Mouse (Mus musculus) 3T3-L1 (cell line): Measurements from ENCODE around the gene Pex26.

Experiments
- DNase-seq: peaks from one replicate; pipeline ENCODE4 v3.0.0-alpha.2; 2015; ENCODE audit warnings: low read depth, low spot score

Pex26 gene

DNA sequence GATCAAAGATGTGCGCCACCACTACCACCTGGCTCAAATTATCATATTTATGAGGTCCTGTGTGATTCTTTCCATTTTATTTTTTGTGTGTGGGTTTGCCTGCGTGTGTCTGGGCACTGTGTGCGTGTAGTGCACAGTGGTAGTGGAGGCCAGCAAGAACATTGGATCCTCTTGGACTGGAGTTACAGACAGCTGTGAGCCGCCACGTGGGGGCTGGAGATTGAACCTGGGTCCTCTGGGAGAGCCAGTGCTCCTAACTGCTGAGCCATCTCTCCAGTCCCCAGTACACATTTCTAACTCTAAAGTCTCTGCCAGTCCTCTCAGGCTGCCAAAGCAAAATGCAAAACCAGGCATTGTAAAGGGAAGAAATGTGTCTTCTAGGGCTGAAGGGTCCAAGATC lies 23.0 kb downstream of the Pex26 start:
- DNase-seq: no peak

DNA sequence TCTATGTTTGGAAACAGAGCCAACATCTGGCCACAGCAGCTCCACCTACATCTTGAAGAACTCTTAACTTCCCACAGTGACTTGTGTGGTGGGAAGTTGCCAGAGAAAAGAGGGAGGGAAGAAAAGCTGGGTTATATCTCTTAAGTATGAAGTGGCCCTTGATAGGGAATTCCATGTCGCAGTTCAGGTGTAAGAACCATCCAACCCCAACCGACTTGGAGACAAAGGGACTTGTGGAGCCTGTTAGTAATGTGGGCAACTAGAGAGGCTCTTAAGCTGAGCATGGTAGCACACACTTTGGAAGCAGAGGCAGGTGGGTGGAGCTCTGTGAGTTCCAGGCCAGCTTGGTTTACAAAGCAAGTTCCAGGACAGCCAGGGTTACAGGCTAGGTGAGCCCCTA lies 26.1 kb downstream of the Pex26 start:
- no peak for DNase-seq

DNA sequence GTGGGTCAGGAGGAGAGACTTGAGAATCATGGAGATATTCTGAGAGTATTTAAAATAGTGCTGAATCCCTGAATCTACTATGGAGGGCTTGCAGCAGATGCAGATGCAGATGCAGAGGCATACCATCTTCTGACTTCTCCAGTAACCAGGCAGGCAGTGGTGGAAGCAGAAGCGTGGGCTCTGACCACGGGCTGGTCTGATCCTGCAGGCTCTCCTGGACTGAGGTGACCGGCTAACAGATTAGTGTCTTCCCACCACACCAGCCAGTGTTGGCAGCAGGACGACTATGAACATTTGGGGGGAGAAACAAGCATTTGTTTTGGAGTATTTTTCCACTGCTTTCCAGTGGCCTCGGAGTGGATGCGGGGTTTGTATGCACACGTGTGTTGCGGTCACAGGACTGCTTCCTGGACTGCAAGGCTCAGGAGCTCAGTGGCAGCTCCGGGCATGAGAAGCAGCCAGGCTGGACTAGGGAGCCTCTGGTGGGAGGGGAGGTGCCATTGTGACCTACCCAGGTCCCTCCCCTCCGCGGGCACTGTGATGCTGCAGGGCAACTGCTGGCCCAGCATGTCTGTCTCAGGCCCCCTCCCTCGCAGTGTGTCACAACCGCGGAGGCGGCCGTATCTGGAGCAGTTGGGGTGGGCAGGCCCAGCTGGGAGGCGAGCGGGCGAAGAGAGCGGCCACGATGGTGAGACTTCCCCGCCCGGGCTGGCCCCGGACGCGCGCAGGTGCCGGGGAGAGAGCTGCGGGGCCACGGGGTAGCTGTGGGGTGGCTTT lies 26.9 kb downstream of the Pex26 start, which contains the start of gene Tuba8:
Gene Tuba8, plus strand, starts transcription at position 548 of the 777 bp plus-strand sequence.
- DNase-seq: no peak

DNA sequence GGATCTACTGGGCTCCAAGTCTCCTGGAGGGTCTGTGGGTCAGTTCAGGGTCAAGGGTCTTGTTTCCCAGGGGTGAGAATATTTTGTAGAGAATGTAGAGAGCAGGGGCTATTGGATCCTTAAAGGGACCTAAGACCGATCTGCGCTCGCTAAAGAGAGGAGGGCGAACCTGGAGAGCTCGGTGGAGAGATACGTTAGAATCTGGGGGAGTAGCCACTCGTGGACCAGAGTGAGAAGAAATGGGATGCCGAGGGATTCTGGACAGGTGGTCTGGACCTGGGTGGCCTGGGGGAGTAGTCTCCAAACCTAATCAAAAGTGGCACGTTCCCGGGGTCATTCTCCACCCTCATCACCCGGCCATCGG lies 27.4 kb downstream of the Pex26 start:
- no peak for DNase-seq

DNA sequence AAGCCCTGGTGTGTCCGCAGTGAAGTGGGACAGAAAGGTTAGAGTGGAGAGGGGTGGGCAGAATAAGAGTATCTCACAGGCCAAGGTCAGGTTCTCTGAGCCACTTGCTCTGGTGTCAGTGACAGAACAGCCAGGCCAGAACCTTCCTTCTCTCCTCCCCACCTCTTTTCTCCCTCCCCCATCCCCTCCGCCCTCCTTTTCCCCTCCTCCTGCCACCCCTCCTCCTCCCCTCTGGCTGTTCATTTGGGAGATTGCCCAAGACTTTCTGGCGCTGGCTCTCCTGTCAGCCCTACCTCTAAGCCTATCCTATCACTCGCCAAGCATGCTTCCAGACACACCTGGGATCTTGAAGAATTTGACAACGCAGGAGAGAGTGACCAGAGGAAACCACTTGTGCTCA lies 28.3 kb downstream of the Pex26 start:
- no peak for DNase-seq

DNA sequence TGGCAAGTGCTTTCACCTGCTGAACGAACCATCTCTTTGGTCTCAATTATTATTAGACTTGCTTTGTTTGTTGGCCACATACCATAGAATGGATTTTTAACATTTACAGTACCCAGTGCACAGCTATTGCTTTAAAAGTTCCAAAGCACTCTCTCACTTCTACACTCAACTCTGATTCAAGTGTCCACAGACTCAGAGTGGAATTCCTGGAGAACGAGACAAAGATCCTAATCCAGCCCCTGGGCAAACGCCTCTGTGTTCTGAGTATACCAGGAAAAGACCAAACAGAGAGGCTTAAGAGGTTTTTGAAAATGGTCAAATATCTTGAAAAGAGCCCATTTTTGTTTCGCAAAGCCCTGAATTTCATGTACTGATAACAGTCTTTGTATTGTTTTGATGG lies 29.5 kb downstream of the Pex26 start:
- DNase-seq: no peak

- DNase-seq: no peak
Observed at GRCm38 (mm10) chr6:121214221-121214620, 30.8 kb downstream of the Pex26 start.

GRCm38 (mm10) chr6:121214667-121215330 lies 31.3 kb downstream of the Pex26 start:
- no peak for DNase-seq

DNA sequence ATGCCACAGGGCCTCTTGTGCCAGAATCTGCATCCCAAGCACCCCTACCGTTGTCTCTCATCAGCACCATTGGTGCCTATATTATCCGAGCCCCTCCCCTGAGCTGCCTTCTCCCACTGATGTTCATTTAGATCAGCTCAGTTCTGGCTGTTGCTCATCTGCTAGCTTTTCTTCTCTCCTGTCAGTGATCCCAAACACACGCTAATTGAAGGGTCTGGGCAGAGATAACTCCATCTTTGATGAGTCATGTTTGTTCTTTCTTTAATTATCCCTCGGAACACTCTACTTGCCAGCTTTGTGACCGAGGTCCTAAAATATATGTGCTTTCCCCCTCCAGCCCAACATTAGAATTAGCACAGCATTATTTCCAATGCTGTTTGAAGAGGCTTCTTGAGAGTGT lies 31.9 kb downstream of the Pex26 start:
- no peak for DNase-seq

DNA sequence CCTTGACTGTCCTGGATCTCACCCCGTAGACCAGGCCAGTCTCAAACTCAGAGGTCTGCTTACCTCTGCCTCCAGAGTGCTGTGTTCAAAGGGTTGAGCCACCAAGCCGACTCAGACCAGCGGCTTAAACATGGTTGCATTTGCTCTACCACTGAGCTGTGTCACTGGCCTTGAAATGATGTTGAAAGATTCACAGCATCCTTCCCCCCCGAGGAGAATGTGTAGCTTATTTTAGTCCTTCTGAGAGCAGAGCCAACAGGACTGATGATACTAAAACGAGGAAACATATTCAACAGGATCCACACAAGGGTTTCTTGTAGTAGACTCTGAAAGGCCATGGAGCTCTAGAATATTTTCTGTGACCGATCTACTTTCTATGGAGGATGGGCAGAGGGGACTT lies 32.4 kb downstream of the Pex26 start:
- DNase-seq: no peak

- DNase-seq: peak; percentile 31
Observed at GRCm38 (mm10) chr6:121216589-121217255, 33.3 kb downstream of the Pex26 start.

- no peak for DNase-seq
Observed at GRCm38 (mm10) chr6:121218002-121218401, 34.5 kb downstream of the Pex26 start.

GRCm38 (mm10) chr6:121219406-121219805 lies 35.9 kb downstream of the Pex26 start:
- no peak for DNase-seq

DNA sequence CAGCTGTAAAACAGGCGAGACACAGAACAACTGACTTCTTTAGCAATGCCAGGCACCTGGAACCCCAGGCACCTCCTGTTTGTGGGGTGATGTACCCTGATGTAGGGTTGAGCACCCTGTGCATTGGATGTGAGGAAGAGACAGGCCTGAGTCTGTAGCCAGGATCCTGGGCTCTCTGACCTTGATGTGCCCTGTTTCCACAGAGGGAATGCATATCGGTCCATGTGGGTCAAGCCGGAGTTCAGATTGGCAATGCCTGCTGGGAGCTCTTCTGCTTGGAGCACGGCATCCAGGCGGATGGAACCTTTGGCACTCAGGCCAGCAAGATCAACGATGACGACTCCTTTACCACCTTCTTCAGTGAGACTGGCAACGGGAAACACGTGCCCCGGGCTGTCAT lies 36.7 kb downstream of the Pex26 start:
- no peak for DNase-seq

GRCm38 (mm10) chr6:121221876-121222597 lies 38.6 kb downstream of the Pex26 start:
- DNase-seq: no peak

- no peak for DNase-seq
Observed at GRCm38 (mm10) chr6:121223001-121223400, 39.5 kb downstream of the Pex26 start.

GRCm38 (mm10) chr6:121224067-121224466 lies 40.6 kb downstream of the Pex26 start:
- DNase-seq: no peak

- DNase-seq: no peak
Observed at GRCm38 (mm10) chr6:121224993-121225392, 41.5 kb downstream of the Pex26 start.

DNA sequence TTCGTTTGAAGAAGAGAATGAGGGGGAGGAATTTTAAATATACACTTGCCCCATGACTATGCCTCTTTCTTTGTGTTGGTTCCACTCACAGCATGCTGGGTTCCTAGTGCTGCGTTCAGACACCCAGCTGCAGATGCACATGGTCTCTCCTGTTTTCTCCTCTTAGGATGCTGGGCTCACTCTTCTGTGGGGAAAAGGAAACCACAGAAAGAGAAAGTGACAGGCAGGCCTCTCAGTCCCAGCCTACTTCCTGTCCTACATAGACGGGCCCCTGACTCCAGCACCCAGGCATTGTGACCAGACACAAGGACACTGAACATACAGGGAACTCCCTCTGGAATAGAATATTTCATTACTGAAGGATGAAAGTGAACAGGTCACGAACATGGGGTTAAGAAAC lies 42.6 kb downstream of the Pex26 start:
- no peak for DNase-seq

- no peak for DNase-seq
Observed at GRCm38 (mm10) chr6:121226744-121227143, 43.3 kb downstream of the Pex26 start.

- no peak for DNase-seq
Observed at GRCm38 (mm10) chr6:121228421-121228820, 45.0 kb downstream of the Pex26 start.

DNA sequence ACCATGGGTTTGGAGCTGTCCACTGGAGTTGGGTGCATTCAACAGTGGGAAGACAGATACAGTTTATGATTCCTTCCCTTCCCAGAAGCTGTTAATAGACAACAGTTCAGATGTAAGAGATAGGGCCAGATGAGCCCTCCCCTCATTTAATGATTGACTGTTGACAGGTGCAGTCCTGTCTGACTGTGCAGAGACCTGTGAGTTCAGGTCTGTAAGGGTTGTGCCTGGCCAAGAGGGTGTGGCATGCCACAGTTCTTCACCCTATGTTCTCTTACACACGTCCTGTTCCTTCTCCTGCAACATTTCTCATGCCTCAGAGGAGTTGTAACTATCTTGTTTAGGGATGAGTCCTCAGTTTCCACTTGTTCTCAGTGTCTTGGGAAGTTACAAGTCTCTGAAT lies 49.2 kb downstream of the Pex26 start:
- no peak for DNase-seq
